In genomic region chr5:140141336-140141735, GRCm38 (mm10) we compare ENCODE assay signal across 23 mouse cellular contexts.
A peak's percentile ranks its signal among the peaks of the same experiment; 100 is the strongest.
DNase-seq lines count a peak whose midpoint lies in the region; ATAC-seq and TF ChIP-seq lines count a peak whose summit lies in the region.
"Had no signal": no experiment of that assay in that cellular context is flagged by ENCODE, and none has a peak within 500 bp of the region (broad histone marks: within the 10 kb centered on the region; RNA-seq: fewer than 3 reads in every experiment).

No protein-coding gene starts in this region.

- no peak overlapping the region for H3K4me3 ChIP-seq in heart, embryonic 11.5 days (ENCODE audit: low read depth, low read length)
- H3K4me3 ChIP-seq in heart, postnatal 0 days (ENCODE audit: low read depth, low read length): no peak overlapping the region
- H3K4me3 ChIP-seq: embryonic facial prominence, embryonic 12.5 days; embryonic facial prominence, embryonic 15.5 days; gastrocnemius, adult 2 months; heart, embryonic 13.5 days; hindbrain, embryonic 12.5 days; hindbrain, embryonic 15.5 days had no signal

- no peak for TF ChIP-seq CTCF in heart, postnatal 0 days (IDR thresholded peaks at IDR 0.05; ENCODE audit: low read depth)

- TF ChIP-seq EP300 in heart, postnatal 0 days (IDR thresholded peaks at IDR 0.05; ENCODE audit: low read depth): no peak

- H3K4me1 ChIP-seq in heart, embryonic 11.5 days (ENCODE audit: control insufficient read depth, insufficient read depth, low read length): no peaks in the 10 kb centered on the region
- H3K4me1 ChIP-seq in heart, postnatal 0 days (ENCODE audit: control insufficient read depth, insufficient read depth): peaks cover 17% of the 10 kb centered on the region
- H3K4me1 ChIP-seq: embryonic facial prominence, embryonic 12.5 days; hindbrain, embryonic 12.5 days had no signal

- no peaks in the 10 kb centered on the region for H3K27me3 ChIP-seq in heart, embryonic 11.5 days (ENCODE audit: control insufficient read depth, insufficient read depth, low read length)
- H3K27me3 ChIP-seq in heart, postnatal 0 days (ENCODE audit: control insufficient read depth, insufficient read depth, low read length): no peaks in the 10 kb centered on the region
- H3K27me3 ChIP-seq: embryonic facial prominence, embryonic 12.5 days; embryonic facial prominence, embryonic 15.5 days; heart, embryonic 13.5 days; hindbrain, embryonic 12.5 days; hindbrain, embryonic 15.5 days had no signal

- no peak overlapping the region for H3K27ac ChIP-seq in heart, embryonic 11.5 days (ENCODE audit: low read depth, low read length)
- H3K27ac ChIP-seq in heart, postnatal 0 days (ENCODE audit: low read depth): no peak overlapping the region
- H3K27ac ChIP-seq: embryonic facial prominence, embryonic 12.5 days; embryonic facial prominence, embryonic 15.5 days; gastrocnemius, adult 2 months; heart, embryonic 13.5 days; hindbrain, embryonic 12.5 days; hindbrain, embryonic 15.5 days had no signal

- no peak overlapping the region for H3K4me2 ChIP-seq in heart, embryonic 11.5 days
- H3K4me2 ChIP-seq in heart, postnatal 0 days (ENCODE audit: low read depth, low read length): no peak overlapping the region
- H3K4me2 ChIP-seq: embryonic facial prominence, embryonic 12.5 days; embryonic facial prominence, embryonic 15.5 days; heart, embryonic 13.5 days; hindbrain, embryonic 12.5 days; hindbrain, embryonic 15.5 days had no signal

- no peak for ATAC-seq in heart, embryonic 11.5 days (replicated peaks; ENCODE audit: insufficient number of reproducible peaks, low FRiP score, low TSS enrichment)
- ATAC-seq in heart, postnatal 0 days (ENCODE audit: insufficient read depth, low read depth): peak; percentile 76
- ATAC-seq: activated CD4-positive, CD25-positive, alpha-beta regulatory T cell, adult 4 months; forebrain, postnatal 0 days; intestine, postnatal 0 days had no signal

- intact Hi-C loops in heart, postnatal 25 days (cut with DNase I): loop anchor here (2.0 to 5.0 kb wide), 3 partner anchors 36 to 304 kb away; partner anchors contain the start of gene Elfn1
- intact Hi-C loops in heart, postnatal 36 days (cut with DNase I): loop anchor here (2.0 kb wide), 2 partner anchors 233 to 303 kb away; no protein-coding TSS in a partner anchor

- WGBS in heart, embryonic 11.5 days (ENCODE audit: insufficient replicate concordance): 70% methylated on average over 4 of the region's 4 CpGs
- 44% methylated on average over 4 of the region's 4 CpGs for WGBS in heart, postnatal 0 days

- peak; percentile 97 for DNase-seq in heart, adult 11 months
- DNase-seq in heart, adult 8-10 months (ENCODE audit: low spot score): peak; percentile 51
- DNase-seq in heart, postnatal 25 days (ENCODE audit: low spot score): no peak
- DNase-seq in heart, postnatal 0 days (ENCODE audit: low spot score): peak; percentile 27
- peak; percentile 39 to 47 for DNase-seq in heart, postnatal 36 days
- no peak for DNase-seq in embryo, embryonic 10 days (ENCODE audit: low spot score)
- DNase-seq in left cerebral cortex, adult 8-10 months (ENCODE audit: low spot score in 2 of 2): no peak
- DNase-seq: adrenal gland, adult 8-10 months; adrenal gland, postnatal 25 days; cerebellum, adult 18-20 months; cerebellum, adult 9-11 months; forebrain, postnatal 0 days; gastrocnemius, adult 2 months; gastrocnemius, postnatal 14 days; kidney, adult 2 months had no signal

- H3K9ac ChIP-seq in heart, embryonic 11.5 days (ENCODE audit: low read depth, low read length): no peak overlapping the region
- no peak overlapping the region for H3K9ac ChIP-seq in heart, postnatal 0 days (replicated peaks; ENCODE audit: low read depth, low read length)
- H3K9ac ChIP-seq: embryonic facial prominence, embryonic 12.5 days; embryonic facial prominence, embryonic 15.5 days; forebrain, postnatal 0 days; heart, embryonic 13.5 days; hindbrain, embryonic 12.5 days; hindbrain, embryonic 15.5 days had no signal

- no peaks in the 10 kb centered on the region for H3K36me3 ChIP-seq in heart, embryonic 11.5 days (ENCODE audit: control insufficient read depth, insufficient read depth, low read length)
- no peaks in the 10 kb centered on the region for H3K36me3 ChIP-seq in heart, postnatal 0 days (replicated peaks; ENCODE audit: control insufficient read depth, insufficient read depth, low read length)
- H3K36me3 ChIP-seq: embryonic facial prominence, embryonic 12.5 days; embryonic facial prominence, embryonic 15.5 days; hindbrain, embryonic 12.5 days; hindbrain, embryonic 15.5 days had no signal

- H3K9me3 ChIP-seq in heart, embryonic 11.5 days (replicated peaks; ENCODE audit: control insufficient read depth, low read length): no peaks in the 10 kb centered on the region
- H3K9me3 ChIP-seq in heart, postnatal 0 days (replicated peaks; ENCODE audit: control insufficient read depth, low read length): no peaks in the 10 kb centered on the region
- H3K9me3 ChIP-seq: embryonic facial prominence, embryonic 12.5 days; embryonic facial prominence, embryonic 15.5 days; heart, embryonic 13.5 days; hindbrain, embryonic 12.5 days; hindbrain, embryonic 15.5 days had no signal

Comparison
In these comparisons a context has a peak if more than half of its experiments do, and no peak if none do; other contexts are left out.
1. DNase-seq: peak in heart, adult 11 months (single experiment), heart, adult 8-10 months (single experiment), heart, postnatal 0 days (single experiment) and heart, postnatal 36 days (2 of 2); none in heart, postnatal 25 days (single experiment), embryo, embryonic 10 days (single experiment) and left cerebral cortex, adult 8-10 months (0 of 2).